In the genomic region with DNA sequence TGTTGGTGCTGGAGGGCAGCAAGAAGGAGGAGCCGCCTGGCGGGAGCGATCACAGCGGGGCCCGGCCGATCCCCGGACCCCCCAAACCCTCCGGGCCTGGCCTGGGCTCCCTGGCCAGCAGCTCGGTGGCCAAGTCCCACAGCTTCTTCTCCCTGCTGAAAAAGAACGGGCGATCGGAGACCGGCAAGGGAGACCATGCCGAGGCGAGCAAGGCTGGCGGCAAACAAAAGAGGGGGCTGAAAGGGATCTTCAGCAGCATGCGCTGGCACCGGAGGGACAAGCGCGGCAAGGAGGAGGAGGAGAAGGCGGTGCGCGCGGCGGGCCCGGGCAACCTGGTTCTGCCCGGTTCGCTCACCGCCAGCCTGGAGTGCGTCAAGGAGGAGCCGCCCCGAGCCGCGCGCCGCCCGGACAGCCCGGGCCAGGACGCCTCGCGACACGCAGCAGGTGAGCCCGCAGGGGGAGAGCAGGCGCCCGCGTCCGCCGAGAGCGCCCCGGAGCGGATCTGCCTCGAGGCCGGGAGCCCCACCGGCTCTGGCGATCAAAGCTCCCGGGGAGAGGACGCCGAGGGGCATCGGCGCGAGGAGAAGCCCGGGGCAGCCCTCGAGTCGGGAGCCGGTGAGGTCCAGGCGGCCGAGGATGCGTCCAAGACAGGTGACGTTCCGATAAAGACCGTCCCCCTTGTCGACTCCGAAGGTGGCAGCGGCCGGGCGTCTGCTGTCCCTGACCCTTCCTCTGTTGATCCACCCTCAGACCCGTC, we compare ENCODE assay signal across 8 mouse cellular contexts. TPM values are rescaled to one million over a fixed set of nuclear protein-coding genes. Genes with fewer than 3 reads are reported as not detected.
DNase-seq lines count a peak whose midpoint lies in the region; ATAC-seq and TF ChIP-seq lines count a peak whose summit lies in the region.

No protein-coding gene starts in this region.

- H3K9ac ChIP-seq in heart, embryonic 13.5 days, result peak overlapping the region; percentile 79
- H3K9ac ChIP-seq in liver, embryonic 16.5 days (ENCODE audit: low read depth, low read length), result peak overlapping the region; percentile 42

- peak overlapping the region; percentile 96 for H3K4me2 ChIP-seq in heart, embryonic 13.5 days
- peak overlapping the region; percentile 59 for H3K4me2 ChIP-seq in liver, embryonic 16.5 days (ENCODE audit: low read depth, low read length)

- H3K27me3 ChIP-seq in heart, embryonic 13.5 days (replicated peaks), result peaks cover 67% of the 10 kb centered on the region
- peaks cover 31% of the 10 kb centered on the region for H3K27me3 ChIP-seq in liver, embryonic 16.5 days (ENCODE audit: control insufficient read depth, insufficient read depth, low read depth, low read length)

- peak; percentile 3 for DNase-seq in thymus, postnatal 25 days
- DNase-seq in thymus, adult 18-20 months, result no peak
- DNase-seq in cerebellum, postnatal 25 days, result peak; percentile 79 to 80
- DNase-seq in kidney, postnatal 25 days, result peak; percentile 16 to 53
- no peak for DNase-seq in adipocyte (ENCODE audit: low spot score)

- no peak; the same call in 1 of the 2 replicates for ATAC-seq in heart, embryonic 13.5 days (ENCODE audit: extremely low read depth, insufficient number of reproducible peaks, low FRiP score, low TSS enrichment)
- peak; percentile 54 for ATAC-seq in liver, embryonic 16.5 days (ENCODE audit: low read depth)

- H3K4me3 ChIP-seq in heart, embryonic 13.5 days, result peak overlapping the region; percentile 67
- peak overlapping the region; percentile 57 for H3K4me3 ChIP-seq in liver, embryonic 16.5 days (ENCODE audit: low read depth, low read length)
- peak overlapping the region; percentile 65 for H3K4me3 ChIP-seq in olfactory bulb, adult 2 months (ENCODE audit: insufficient read depth, low read depth, low read length)

- TF ChIP-seq CTCF in olfactory bulb, adult 2 months (IDR thresholded peaks at IDR 0.05; ENCODE audit: insufficient read depth, low read depth, low read length), result no peak

- under 1% methylated on average over 74 of the region's 77 CpGs for WGBS in heart, embryonic 13.5 days
- WGBS in liver, embryonic 16.5 days (ENCODE audit: insufficient replicate concordance), result 1% methylated on average over 77 of the region's 77 CpGs
- WGBS in olfactory bulb, adult 2 months, result under 1% methylated on average over 76 of the region's 77 CpGs

- H3K9me3 ChIP-seq in heart, embryonic 13.5 days, result no peaks in the 10 kb centered on the region
- no peaks in the 10 kb centered on the region for H3K9me3 ChIP-seq in liver, embryonic 16.5 days (replicated peaks; ENCODE audit: control insufficient read depth, low read length)

- H3K27ac ChIP-seq in heart, embryonic 13.5 days (replicated peaks), result no peak overlapping the region
- H3K27ac ChIP-seq in liver, embryonic 16.5 days (ENCODE audit: low read length), result no peak overlapping the region
- peak overlapping the region; percentile 87 for H3K27ac ChIP-seq in olfactory bulb, adult 2 months (ENCODE audit: insufficient read depth, low read depth, low read length)

- TF ChIP-seq POLR2A in olfactory bulb, adult 2 months (IDR thresholded peaks at IDR 0.05; ENCODE audit: insufficient read depth, low read depth, low read length), result no peak

- H3K36me3 ChIP-seq in heart, embryonic 13.5 days, result no peaks in the 10 kb centered on the region
- no peaks in the 10 kb centered on the region for H3K36me3 ChIP-seq in liver, embryonic 16.5 days (ENCODE audit: control insufficient read depth, insufficient read depth)

- H3K4me1 ChIP-seq in heart, embryonic 13.5 days, result peaks cover 13% of the 10 kb centered on the region
- no peaks in the 10 kb centered on the region for H3K4me1 ChIP-seq in liver, embryonic 16.5 days (ENCODE audit: control insufficient read depth, low read depth, low read length)
- H3K4me1 ChIP-seq in olfactory bulb, adult 2 months (ENCODE audit: control insufficient read depth, insufficient read depth, low read length), result peaks cover 9% of the 10 kb centered on the region

RNA-seq across cellular contexts. Expression of gene Amer2, which starts 5.7 kb away (rescaled TPM):
- 0.73 and 0.94 TPM in 2 replicates for polyA plus RNA-seq in heart, embryonic 13.5 days (2015; fragmentation: Nextera tagmentation; extraction: Ambion mirVana)
- 0.34 and 0.36 TPM in 2 replicates for polyA plus RNA-seq in liver, embryonic 16.5 days (2015; fragmentation: Nextera tagmentation; extraction: Ambion mirVana)
- not detected in 2 replicates for polyA plus RNA-seq in olfactory bulb, adult 2 months (2012; ENCODE audit: insufficient read depth, insufficient read length, low replicate concordance, missing spikeins)

Comparison
In these comparisons a context has a peak if more than half of its experiments do, and no peak if none do; other contexts are left out.
1. DNase-seq: peak in thymus, postnatal 25 days (single experiment), cerebellum, postnatal 25 days (2 of 2) and kidney, postnatal 25 days (2 of 2); none in thymus, adult 18-20 months (0 of 2) and adipocyte (single experiment).
2. Peak in every context shown above with its lines, with median percentiles within 50 percentile points of each other: H3K4me3 ChIP-seq.